Mouse (Mus musculus) midbrain, embryonic 15.5 days (tissue): Measurements from ENCODE around the gene Tnr. TPM values are rescaled to one million over a fixed set of nuclear protein-coding genes. Genes with fewer than 3 reads are reported as not detected.

Experiments used
- ATAC-seq: fragments of 200-750 bp; cut with Nextera tagmentation; replicated peaks from 2 replicates; pipeline ENCODE4 v1.8.0; 2017; ENCODE audit warnings: moderate TSS enrichment
- H3K27ac ChIP-seq: fragments of 300-500 bp; sonication (generic); 2 replicates; pipeline ENCODE4 v1.5.1; 2015; ENCODE audit warnings: mild to moderate bottlenecking, inconsistent platforms
- H3K27me3 ChIP-seq: fragments of 300-500 bp; sonication (generic); replicated peaks from 2 replicates; pipeline ENCODE4 v1.6.1; 2015; ENCODE audit warnings: inconsistent platforms
- H3K36me3 ChIP-seq: fragments of 300-500 bp; sonication (generic); replicated peaks from 2 replicates; pipeline ENCODE4 v1.6.1; 2015; ENCODE audit warnings: inconsistent platforms
- H3K4me1 ChIP-seq: fragments of 300-500 bp; sonication (generic); 2 replicates; pipeline ENCODE4 v1.6.1; 2015; ENCODE audit warnings: inconsistent platforms
- H3K4me2 ChIP-seq: fragments of 300-500 bp; sonication (generic); 2 replicates; pipeline ENCODE4 v1.6.1; 2015; ENCODE audit warnings: inconsistent platforms, mild to moderate bottlenecking, moderate library complexity
- H3K4me3 ChIP-seq: fragments of 300-500 bp; sonication (generic); 2 replicates; pipeline ENCODE4 v1.5.1; 2015; ENCODE audit warnings: mild to moderate bottlenecking, inconsistent platforms
- H3K9ac ChIP-seq: fragments of 300-500 bp; sonication (generic); 2 replicates; pipeline ENCODE4 v1.6.1; 2015; ENCODE audit warnings: mild to moderate bottlenecking, inconsistent platforms
- H3K9me3 ChIP-seq: fragments of 300-500 bp; sonication (generic); 2 replicates; pipeline ENCODE4 v1.6.1; 2016; ENCODE audit warnings: inconsistent platforms
- WGBS: fragments of 180-500 bp; shearing (Covaris S2); methylation state at CpG from one replicate; pipeline ENCODE4 v1.1.7; 2015; ENCODE audit warnings: mixed read lengths; 5-methylcytosine and 5-hydroxymethylcytosine counted together
- polyA plus RNA-seq: library from polyadenylated mRNA; unstranded; fragments of >200 nt; fragmentation: Nextera tagmentation; extraction: Ambion mirVana; gene quantifications from 2 replicates; pipeline ENCODE4 v1.2.1, GENCODE M21; 2015

Tnr gene
- 6.0 and 6.6 TPM in 2 replicates for polyA plus RNA-seq

- Histone ChIP-seq H3K4me2 (peak within 1 kb of the TSS; percentile 53), H3K27me3 (peaks cover 9% of the 10 kb centered on the region; the same call in 1 of the 2 replicates), H3K27ac (peak within 1 kb of the TSS; percentile 40), H3K9me3 (no peaks in the 10 kb centered on the region), H3K4me3 (peak within 1 kb of the TSS; percentile 41), H3K4me1 (peaks cover 12% of the 10 kb centered on the region), H3K36me3 (no peaks in the 10 kb centered on the region), H3K9ac (peak within 1 kb of the TSS; percentile 46)
- under 1% methylated on average over 8 of the region's 8 CpGs for WGBS
- ATAC-seq = peak; percentile 91
Measured at GRCm38 (mm10) chr1:159523578-159523977, at the start of gene Tnr. Tnr (plus strand) TSS chr1:159523769.

- 89% methylated on average over 4 of the region's 4 CpGs for WGBS
- Histone ChIP-seq H3K4me3 (no peak overlapping the region), H3K36me3 (no peaks in the 10 kb centered on the region), H3K4me1 (0 out of 2 replicates have a peak, but pooled peaks cover 4% of the 10 kb centered on the region), H3K9me3 (no peaks in the 10 kb centered on the region), H3K9ac (no peak overlapping the region), H3K4me2 (no peak overlapping the region), H3K27me3 (no peaks in the 10 kb centered on the region), H3K27ac (no peak overlapping the region)
- no peak for ATAC-seq
Measured at GRCm38 (mm10) chr1:159489853-159490435, 33.6 kb upstream of the Tnr start.

GRCm38 (mm10) chr1:159492536-159492935 lies 31.0 kb upstream of the Tnr start:
- H3K27ac ChIP-seq = no peak overlapping the region
- no peak overlapping the region for H3K9ac ChIP-seq
- no peaks in the 10 kb centered on the region for H3K27me3 ChIP-seq
- no peak for ATAC-seq
- H3K9me3 ChIP-seq = no peaks in the 10 kb centered on the region
- no peak overlapping the region for H3K4me3 ChIP-seq
- H3K4me2 ChIP-seq = no peak overlapping the region
- WGBS = 90% methylated on average over 4 of the region's 4 CpGs
- H3K4me1 ChIP-seq = 0 out of 2 replicates have a peak, but pooled peaks cover 4% of the 10 kb centered on the region
- H3K36me3 ChIP-seq = no peaks in the 10 kb centered on the region

GRCm38 (mm10) chr1:159493720-159494499 lies 29.7 kb upstream of the Tnr start:
- peak; percentile 70 for ATAC-seq
- Histone ChIP-seq H3K4me3 (no peak overlapping the region), H3K27ac (no peak overlapping the region), H3K4me2 (no peak overlapping the region), H3K9ac (no peak overlapping the region), H3K4me1 (0 out of 2 replicates have a peak, but pooled peaks cover 4% of the 10 kb centered on the region), H3K9me3 (no peaks in the 10 kb centered on the region), H3K27me3 (no peaks in the 10 kb centered on the region), H3K36me3 (no peaks in the 10 kb centered on the region)
- 62% methylated on average over 5 of the region's 5 CpGs for WGBS

- H3K9me3 ChIP-seq = no peaks in the 10 kb centered on the region
- H3K4me2 ChIP-seq = no peak overlapping the region
- H3K27me3 ChIP-seq = no peaks in the 10 kb centered on the region
- H3K4me1 ChIP-seq = 0 out of 2 replicates have a peak, but pooled peaks cover 4% of the 10 kb centered on the region
- 93% methylated on average over 2 of the region's 2 CpGs for WGBS
- ATAC-seq = no peak
- no peak overlapping the region for H3K27ac ChIP-seq
- H3K4me3 ChIP-seq = no peak overlapping the region
- no peak overlapping the region for H3K9ac ChIP-seq
- H3K36me3 ChIP-seq = no peaks in the 10 kb centered on the region
Measured at GRCm38 (mm10) chr1:159498236-159498635, 25.3 kb upstream of the Tnr start.

GRCm38 (mm10) chr1:159499806-159500460 lies 23.6 kb upstream of the Tnr start:
- H3K27ac ChIP-seq = no peak overlapping the region
- 87% methylated on average over 4 of the region's 4 CpGs for WGBS
- H3K27me3 ChIP-seq = no peaks in the 10 kb centered on the region
- H3K36me3 ChIP-seq = no peaks in the 10 kb centered on the region
- H3K9me3 ChIP-seq = no peaks in the 10 kb centered on the region
- H3K4me2 ChIP-seq = no peak overlapping the region
- H3K4me1 ChIP-seq = no peaks in the 10 kb centered on the region
- ATAC-seq = no peak
- H3K9ac ChIP-seq = no peak overlapping the region
- no peak overlapping the region for H3K4me3 ChIP-seq

- no peak for ATAC-seq
- H3K4me2 ChIP-seq = no peak overlapping the region
- WGBS = 82% methylated on average over 4 of the region's 4 CpGs
- no peak overlapping the region for H3K9ac ChIP-seq
- no peak overlapping the region for H3K4me3 ChIP-seq
- H3K4me1 ChIP-seq = no peaks in the 10 kb centered on the region
- H3K9me3 ChIP-seq = no peaks in the 10 kb centered on the region
- no peaks in the 10 kb centered on the region for H3K27me3 ChIP-seq
- H3K36me3 ChIP-seq = no peaks in the 10 kb centered on the region
- no peak overlapping the region for H3K27ac ChIP-seq
Measured at GRCm38 (mm10) chr1:159501911-159502310, 21.7 kb upstream of the Tnr start.

GRCm38 (mm10) chr1:159510667-159511066 lies 12.9 kb upstream of the Tnr start:
- no peak overlapping the region for H3K27ac ChIP-seq
- WGBS = 71% methylated on average over 3 of the region's 3 CpGs
- H3K4me1 ChIP-seq = no peaks in the 10 kb centered on the region
- H3K9me3 ChIP-seq = no peaks in the 10 kb centered on the region
- ATAC-seq = no peak
- no peaks in the 10 kb centered on the region for H3K36me3 ChIP-seq
- H3K27me3 ChIP-seq = no peaks in the 10 kb centered on the region
- H3K4me2 ChIP-seq = no peak overlapping the region
- H3K9ac ChIP-seq = no peak overlapping the region
- no peak overlapping the region for H3K4me3 ChIP-seq

GRCm38 (mm10) chr1:159517647-159518046 lies 5.9 kb upstream of the Tnr start:
- Histone ChIP-seq H3K9ac (no peak overlapping the region), H3K9me3 (no peaks in the 10 kb centered on the region), H3K4me2 (no peak overlapping the region), H3K36me3 (no peaks in the 10 kb centered on the region), H3K27me3 (0 out of 2 replicates have a peak, but pooled peaks cover 4% of the 10 kb centered on the region), H3K27ac (no peak overlapping the region), H3K4me3 (no peak overlapping the region), H3K4me1 (no peaks in the 10 kb centered on the region)
- no peak for ATAC-seq
- WGBS = 39% methylated on average over 4 of the region's 4 CpGs

GRCm38 (mm10) chr1:159519206-159519605 lies 4.4 kb upstream of the Tnr start:
- Histone ChIP-seq H3K4me3 (no peak overlapping the region), H3K4me1 (0 out of 2 replicates have a peak, but pooled peaks cover 3% of the 10 kb centered on the region), H3K27ac (no peak overlapping the region), H3K9me3 (no peaks in the 10 kb centered on the region), H3K4me2 (no peak overlapping the region), H3K9ac (no peak overlapping the region), H3K27me3 (0 out of 2 replicates have a peak, but pooled peaks cover 4% of the 10 kb centered on the region), H3K36me3 (no peaks in the 10 kb centered on the region)
- ATAC-seq = no peak
- WGBS = 76% methylated on average over 1 of the region's 1 CpGs

- H3K9ac ChIP-seq = no peak overlapping the region
- peaks cover 9% of the 10 kb centered on the region; the same call in 1 of the 2 replicates for H3K27me3 ChIP-seq
- H3K4me2 ChIP-seq = no peak overlapping the region
- WGBS = 58% methylated on average over 2 of the region's 2 CpGs
- peak; percentile 50; the same call in 1 of the 2 replicates for ATAC-seq
- no peak overlapping the region for H3K4me3 ChIP-seq
- H3K4me1 ChIP-seq = peaks cover 12% of the 10 kb centered on the region
- no peaks in the 10 kb centered on the region for H3K9me3 ChIP-seq
- no peaks in the 10 kb centered on the region for H3K36me3 ChIP-seq
- H3K27ac ChIP-seq = no peak overlapping the region
Measured at GRCm38 (mm10) chr1:159523069-159523468, 500 bp upstream of the Tnr start.

- WGBS = 0% methylated on average over 18 of the region's 18 CpGs
- Histone ChIP-seq H3K36me3 (no peaks in the 10 kb centered on the region), H3K4me1 (peaks cover 12% of the 10 kb centered on the region), H3K4me2 (peak overlapping the region; percentile 53), H3K4me3 (peak overlapping the region; percentile 41), H3K9me3 (no peaks in the 10 kb centered on the region), H3K27ac (peak overlapping the region; percentile 40), H3K9ac (peak overlapping the region; percentile 46), H3K27me3 (peaks cover 9% of the 10 kb centered on the region; the same call in 1 of the 2 replicates)
- peak; percentile 93 for ATAC-seq
Measured at GRCm38 (mm10) chr1:159524051-159524549, 531 bp downstream of the Tnr start.
